Mouse (Mus musculus): ENCODE measurements at regions not wholly inside any gene's neighbourhood (a gene's known extent, or its start where the extent isn't known, plus 50 kb on each side); places are given as distances from the start of the nearest gene placed in this dataset.

- in situ Hi-C loops (cut with MboI, MseI), result no loop called here
These were observed 304.7 kb downstream of the Gm10295 start for GRCm38 (mm10) chr7:71046596-71046995.

GRCm38 (mm10) chr7:71043789-71044188, 307.5 kb downstream of the Gm10295 start:
- in situ Hi-C loops (cut with MboI, MseI), result no loop called here

DNA sequence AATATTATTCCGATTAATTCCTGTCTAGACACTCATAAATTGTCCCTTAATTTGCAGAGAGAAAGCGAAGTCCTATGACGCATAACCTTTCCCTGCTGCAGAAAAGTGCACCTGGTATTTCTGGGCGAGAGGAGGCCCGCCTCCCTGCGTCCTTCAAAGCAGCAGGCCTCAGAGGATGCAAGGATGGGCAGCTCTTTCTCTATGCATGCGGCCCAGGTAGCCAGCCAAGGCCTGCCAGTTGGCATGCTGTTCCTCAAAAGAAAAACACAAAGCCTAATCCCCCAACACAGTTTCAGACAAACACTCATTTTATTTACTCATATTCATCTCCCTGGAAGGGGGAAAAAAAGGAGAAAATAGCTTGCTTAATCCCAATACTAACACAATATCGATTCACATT, 308.2 kb downstream of the Gm10295 start:
- in situ Hi-C loops (cut with MboI, MseI), result no loop called here

DNA sequence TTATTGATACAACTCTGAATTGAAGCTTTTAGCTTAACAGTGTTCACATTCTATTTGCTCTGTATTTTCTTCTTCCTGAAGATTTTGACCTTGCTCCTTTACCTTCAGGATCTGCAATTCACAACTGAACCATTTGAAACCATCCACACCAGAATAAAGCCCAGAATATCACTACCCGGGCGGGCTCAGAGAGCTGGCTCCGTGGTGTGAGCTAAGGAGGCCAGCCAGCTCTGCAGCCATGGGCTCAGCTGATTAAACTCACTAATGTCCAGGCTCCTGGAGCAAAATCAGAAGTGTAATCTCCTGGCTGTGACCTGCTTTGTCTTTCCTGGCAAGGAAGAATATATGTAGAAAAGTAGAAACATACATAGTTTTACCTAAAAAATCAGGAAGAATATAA, 309.9 kb downstream of the Gm10295 start:
- in situ Hi-C loops (cut with MboI, MseI), result no loop called here

DNA sequence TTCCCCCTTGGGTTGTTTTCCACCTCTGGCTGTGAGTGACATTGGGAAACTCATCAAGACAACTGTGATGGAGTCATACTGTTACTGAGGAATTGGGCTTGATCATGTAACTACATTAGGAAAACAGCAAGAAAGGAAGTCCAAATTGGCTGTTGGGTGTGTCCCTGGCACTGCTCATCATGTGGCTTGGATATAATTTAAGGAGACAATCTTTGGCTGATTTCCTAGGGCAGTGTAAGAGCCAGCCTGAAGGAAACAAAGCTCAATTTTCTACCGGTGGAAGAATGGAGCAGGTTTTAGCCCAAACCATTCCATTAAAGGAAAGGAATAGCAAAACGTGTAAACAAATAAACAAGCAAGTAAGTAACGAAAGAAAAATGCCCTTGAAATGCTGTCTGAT, 310.4 kb downstream of the Gm10295 start:
- in situ Hi-C loops (cut with MboI, MseI), result no loop called here

DNA sequence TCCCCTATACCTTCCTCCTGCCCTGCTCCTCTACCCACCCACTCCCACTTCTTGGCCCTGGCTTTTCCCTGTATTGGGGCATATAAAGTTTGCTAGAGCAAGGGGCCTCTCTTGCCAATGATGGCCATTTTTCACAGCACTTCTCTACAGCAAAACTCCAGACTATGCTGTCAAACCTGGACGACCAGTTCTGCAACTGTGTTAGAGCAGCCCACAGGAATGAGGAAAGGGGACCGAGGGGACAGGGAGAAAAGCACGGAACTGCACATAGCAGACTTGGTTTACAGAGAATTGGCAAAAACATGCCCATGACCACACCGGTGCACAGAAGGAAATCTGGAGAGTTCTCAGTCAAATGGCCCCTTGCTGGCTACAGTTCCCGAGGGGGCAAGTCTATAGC, 312.7 kb downstream of the Gm10295 start:
- in situ Hi-C loops (cut with MboI, MseI), result no loop called here

GRCm38 (mm10) chr7:71033121-71033520, 318.2 kb downstream of the Gm10295 start:
- in situ Hi-C loops (cut with MboI, MseI), result no loop called here

GRCm38 (mm10) chr7:71023946-71024610, 327.2 kb downstream of the Gm10295 start:
- in situ Hi-C loops (cut with MboI, MseI), result no loop called here

- in situ Hi-C loops (cut with MboI, MseI), result no loop called here
These were observed 327.9 kb downstream of the Gm10295 start for GRCm38 (mm10) chr7:71023253-71023945.
